Mouse (Mus musculus): ENCODE results near the gene Gm20831. TPM values are rescaled to one million over a fixed set of nuclear protein-coding genes. Genes with fewer than 3 reads are reported as not detected.
"Not testable (repeated sequence)": the region's sequence is repeated elsewhere in the genome, so short reads cannot be mapped to it uniquely, and the experiment has no call there.

Gene Gm20831
- polyA plus RNA-seq (2015; fragmentation: Nextera tagmentation; extraction: Ambion mirVana), result not detected in 2 replicates

DNA sequence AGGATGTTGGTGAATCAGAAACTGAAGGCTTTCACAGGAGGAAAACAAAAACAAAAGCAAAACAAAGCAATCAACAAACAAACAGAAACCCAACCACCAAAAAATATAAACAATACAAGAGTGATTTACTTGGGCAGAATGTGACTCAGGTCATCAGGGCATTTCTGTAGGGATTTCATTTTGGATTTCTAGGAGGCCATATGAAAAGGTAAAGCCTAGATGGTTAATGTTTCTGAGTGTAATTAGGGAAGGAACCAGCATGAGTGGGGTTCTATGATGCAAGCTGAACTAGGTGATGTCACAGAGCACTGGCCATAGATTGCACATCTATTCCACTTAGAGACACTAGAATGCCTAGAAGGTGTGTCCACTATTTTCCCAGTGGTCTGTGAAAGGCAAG, at the start of gene Gm20831, which contains the start of gene Gm20772:
TSS of gene Gm20831 (plus strand) at position 301 of the 400 bp plus-strand sequence.
TSS of gene Gm20772 (plus strand) at position 301 of the 400 bp plus-strand sequence.
- H3K4me2 ChIP-seq (replicated peaks; ENCODE audit: low read depth, low read length); H3K4me3 ChIP-seq (ENCODE audit: low read depth, low read length); H3K27ac ChIP-seq (ENCODE audit: low read length); H3K9ac ChIP-seq (replicated peaks; ENCODE audit: low read depth); H3K4me1 ChIP-seq (ENCODE audit: insufficient read depth, low read depth, low read length); ATAC-seq; H3K9me3 ChIP-seq (ENCODE audit: low read length); H3K36me3 ChIP-seq (ENCODE audit: insufficient read depth, low read length); H3K27me3 ChIP-seq (replicated peaks; ENCODE audit: insufficient read depth, low read length); DNase-seq (ENCODE audit: low spot score): not testable (repeated sequence)

DNA sequence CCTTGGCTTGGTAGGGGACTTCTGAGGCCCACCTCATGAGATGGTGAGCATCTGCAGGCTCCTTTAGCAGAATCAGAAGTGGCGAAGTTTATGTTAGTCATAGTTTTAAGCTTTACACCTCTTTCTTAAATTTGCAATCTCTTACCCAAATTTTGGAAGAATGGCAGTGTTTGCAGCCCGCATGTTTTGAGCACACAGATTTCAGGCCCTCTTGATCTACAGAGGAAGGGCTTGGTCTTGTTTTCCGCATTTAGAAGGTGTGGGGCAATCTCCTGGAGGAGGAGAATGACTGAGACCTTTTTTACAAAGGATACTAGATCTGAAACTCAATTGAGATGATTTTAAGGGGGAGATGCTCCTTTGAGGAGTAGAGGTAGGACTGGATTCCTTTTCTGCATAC, 28.4 kb upstream of the Gm20831 start, which contains the start of gene Gm21904:
TSS of gene Gm21904 (minus strand) at position 101 of the 400 bp plus-strand sequence.
- WGBS, result no CpG with 5 or more reads among the region's 3 CpGs
- ATAC-seq; H3K27ac ChIP-seq (ENCODE audit: low read length): not testable (repeated sequence)

GRCm38 (mm10) chrY:17937230-17937629, 62.7 kb downstream of the Gm20831 start, which contains the start of gene Srsy:
TSS of gene Srsy (minus strand) at chrY:17937330.
- not testable (repeated sequence) for H3K9me3 ChIP-seq (ENCODE audit: low read length); H3K9ac ChIP-seq (replicated peaks; ENCODE audit: low read depth); DNase-seq (ENCODE audit: low spot score); H3K4me2 ChIP-seq (replicated peaks; ENCODE audit: low read depth, low read length); H3K4me1 ChIP-seq (ENCODE audit: insufficient read depth, low read depth, low read length); ATAC-seq; H3K27me3 ChIP-seq (replicated peaks; ENCODE audit: insufficient read depth, low read length); H3K36me3 ChIP-seq (ENCODE audit: insufficient read depth, low read length); H3K4me3 ChIP-seq (ENCODE audit: low read depth, low read length); H3K27ac ChIP-seq (ENCODE audit: low read length)
- no CpG with 5 or more reads among the region's 1 CpGs for WGBS

More for the DNA sequence above, 28.4 kb upstream of the Gm20831 start, which contains the start of gene Gm21904:
- not testable (repeated sequence) for H3K9ac ChIP-seq (replicated peaks; ENCODE audit: low read depth); H3K4me2 ChIP-seq (replicated peaks; ENCODE audit: low read depth, low read length); H3K4me1 ChIP-seq (ENCODE audit: insufficient read depth, low read depth, low read length); H3K27me3 ChIP-seq (replicated peaks; ENCODE audit: insufficient read depth, low read length); H3K9me3 ChIP-seq (ENCODE audit: low read length); DNase-seq (ENCODE audit: low spot score); H3K4me3 ChIP-seq (ENCODE audit: low read depth, low read length); H3K36me3 ChIP-seq (ENCODE audit: insufficient read depth, low read length)

Other genes with a start within 250 kb of the Gm20831 start
- not detected in 2 replicates for gene Gm21904, start 28.5 kb upstream of the Gm20831 start, polyA plus RNA-seq (2015; fragmentation: Nextera tagmentation; extraction: Ambion mirVana)
- gene Gm20772, start within 50 bp of the Gm20831 start, polyA plus RNA-seq (2015; fragmentation: Nextera tagmentation; extraction: Ambion mirVana), result not detected in 2 replicates
- gene Srsy, start 62.6 kb downstream of the Gm20831 start, polyA plus RNA-seq (2015; fragmentation: Nextera tagmentation; extraction: Ambion mirVana), result not detected in 2 replicates
- gene Gm21764, start 187.1 kb downstream of the Gm20831 start, polyA plus RNA-seq (2015; fragmentation: Nextera tagmentation; extraction: Ambion mirVana), result not detected in 2 replicates
- gene Ssty1, start 214.4 kb downstream of the Gm20831 start, polyA plus RNA-seq (2015; fragmentation: Nextera tagmentation; extraction: Ambion mirVana), result not detected in 2 replicates

Measured in lung, postnatal 0 days (tissue).